Mouse (Mus musculus) spleen, adult 2 months (tissue): Measurements from ENCODE around the gene Iqgap2. TPM values are rescaled to one million over a fixed set of nuclear protein-coding genes. Genes with fewer than 3 reads are reported as not detected.

Source experiments
- DNase-seq, 2 experiments: peaks; one replicate each; pipeline versions ENCODE4 v3.0.0 to v3.0.0-alpha.2; 2012 to 2021; ENCODE audit warnings: low spot score in 2 of 2, low read depth in 1 of 2
- H3K27ac ChIP-seq: fragments of 200-500 bp; 2 replicates; pipeline ENCODE4 v1.5.1; 2012; ENCODE audit warnings: low read length, inconsistent platforms; ENCODE audit not compliant: insufficient read depth
- H3K27me3 ChIP-seq: fragments of 200-500 bp; 2 replicates; pipeline ENCODE4 v1.6.1; 2012; ENCODE audit warnings: mild to moderate bottlenecking, moderate library complexity, low read length, inconsistent platforms; ENCODE audit not compliant: control insufficient read depth, insufficient read depth
- H3K36me3 ChIP-seq: fragments of 200-500 bp; 2 replicates; pipeline ENCODE4 v1.6.1; 2012; ENCODE audit warnings: mild to moderate bottlenecking, low read length, inconsistent platforms; ENCODE audit not compliant: control insufficient read depth, insufficient read depth
- H3K4me1 ChIP-seq: fragments of 200-500 bp; 2 replicates; pipeline ENCODE4 v1.6.1; 2011; ENCODE audit warnings: inconsistent platforms; ENCODE audit not compliant: control insufficient read depth, insufficient read depth, insufficient read length
- H3K4me3 ChIP-seq: fragments of 200-500 bp; 2 replicates; pipeline ENCODE4 v1.5.1; 2011; ENCODE audit warnings: mild to moderate bottlenecking, inconsistent platforms; ENCODE audit not compliant: insufficient read depth, insufficient read length; ENCODE audit errors: extremely low read depth
- CTCF ChIP-seq: fragments of 200-500 bp; IDR thresholded peaks from 2 replicates; pipeline ENCODE4 v1.5.1; 2011; ENCODE audit warnings: mild to moderate bottlenecking, inconsistent platforms; ENCODE audit not compliant: insufficient read depth, insufficient read length, insufficient replicate concordance; ENCODE audit errors: extremely low read depth
- POLR2A ChIP-seq: fragments of 200-500 bp; IDR thresholded peaks from 2 replicates; pipeline ENCODE4 v1.6.1; 2011; ENCODE audit warnings: low read depth, low read length, inconsistent platforms
- WGBS: fragments of 180-500 bp; shearing (Covaris S2); methylation state at CpG from one replicate; pipeline ENCODE4 v1.1.7; 2018; 5-methylcytosine and 5-hydroxymethylcytosine counted together
- polyA plus RNA-seq: library from polyadenylated mRNA; depleted of rRNA; stranded (reverse); fragments of >200 nt; gene quantifications from 2 replicates; pipeline ENCODE4 v1.2.3, GENCODE M21; 2012

Gene Iqgap2
- polyA plus RNA-seq, 1 experiment = 2.1 TPM

- H3K36me3 ChIP-seq = no peaks in the 10 kb centered on the region
- no peaks in the 10 kb centered on the region for H3K27me3 ChIP-seq
- DNase-seq = no peak
- TF ChIP-seq POLR2A (no peak), CTCF (no peak)
- 0 out of 2 replicates have a peak, but pooled peaks cover 2% of the 10 kb centered on the region for H3K4me1 ChIP-seq
- WGBS = 83% methylated on average over 3 of the region's 3 CpGs
- no peak overlapping the region for H3K4me3 ChIP-seq
- H3K27ac ChIP-seq = no peak overlapping the region
Measured at GRCm38 (mm10) chr13:95844950-95845349, 46.8 kb downstream of the Iqgap2 start.

- 0 out of 2 replicates have a peak, but pooled peaks cover 2% of the 10 kb centered on the region for H3K4me1 ChIP-seq
- no peak overlapping the region for H3K27ac ChIP-seq
- H3K36me3 ChIP-seq = no peaks in the 10 kb centered on the region
- WGBS = 95% methylated on average over 10 of the region's 10 CpGs
- H3K27me3 ChIP-seq = no peaks in the 10 kb centered on the region
- TF ChIP-seq CTCF = no peak
- TF ChIP-seq POLR2A = no peak
- DNase-seq = no peak
- H3K4me3 ChIP-seq = no peak overlapping the region
Measured at GRCm38 (mm10) chr13:95843411-95844026, 48.2 kb downstream of the Iqgap2 start.

- no peak for DNase-seq
- Histone ChIP-seq H3K27me3 (no peaks in the 10 kb centered on the region), H3K27ac (no peak overlapping the region), H3K4me1 (0 out of 2 replicates have a peak, but pooled peaks cover 2% of the 10 kb centered on the region), H3K36me3 (no peaks in the 10 kb centered on the region), H3K4me3 (no peak overlapping the region)
- no peak for TF ChIP-seq CTCF
- no peak for TF ChIP-seq POLR2A
- 87% methylated on average over 7 of the region's 7 CpGs for WGBS
Measured at GRCm38 (mm10) chr13:95842803-95843202, 48.9 kb downstream of the Iqgap2 start.

GRCm38 (mm10) chr13:95841946-95842345 lies 49.8 kb downstream of the Iqgap2 start:
- 0 out of 2 replicates have a peak, but pooled peaks cover 2% of the 10 kb centered on the region for H3K4me1 ChIP-seq
- no peak overlapping the region for H3K27ac ChIP-seq
- WGBS = 91% methylated on average over 1 of the region's 1 CpGs
- DNase-seq = no peak
- no peaks in the 10 kb centered on the region for H3K27me3 ChIP-seq
- TF ChIP-seq POLR2A (no peak), CTCF (no peak)
- no peaks in the 10 kb centered on the region for H3K36me3 ChIP-seq
- no peak overlapping the region for H3K4me3 ChIP-seq

- Histone ChIP-seq H3K27me3 (no peaks in the 10 kb centered on the region), H3K4me1 (0 out of 2 replicates have a peak, but pooled peaks cover 2% of the 10 kb centered on the region), H3K4me3 (no peak overlapping the region), H3K36me3 (no peaks in the 10 kb centered on the region), H3K27ac (no peak overlapping the region)
- DNase-seq = no peak
- TF ChIP-seq POLR2A = no peak
- no peak for TF ChIP-seq CTCF
- 89% methylated on average over 3 of the region's 3 CpGs for WGBS
Measured at GRCm38 (mm10) chr13:95836944-95837343, 54.8 kb downstream of the Iqgap2 start.

- H3K4me1 ChIP-seq = no peaks in the 10 kb centered on the region
- 91% methylated on average over 6 of the region's 6 CpGs for WGBS
- DNase-seq = no peak
- H3K27me3 ChIP-seq = no peaks in the 10 kb centered on the region
- H3K4me3 ChIP-seq = no peak overlapping the region
- H3K27ac ChIP-seq = no peak overlapping the region
- H3K36me3 ChIP-seq = no peaks in the 10 kb centered on the region
- TF ChIP-seq CTCF (no peak), POLR2A (no peak)
Measured at GRCm38 (mm10) chr13:95833473-95833872, 58.2 kb downstream of the Iqgap2 start.

GRCm38 (mm10) chr13:95832712-95833111 lies 59.0 kb downstream of the Iqgap2 start:
- DNase-seq = no peak
- WGBS = 85% methylated on average over 3 of the region's 3 CpGs
- Histone ChIP-seq H3K36me3 (no peaks in the 10 kb centered on the region), H3K27me3 (no peaks in the 10 kb centered on the region), H3K4me1 (no peaks in the 10 kb centered on the region), H3K27ac (no peak overlapping the region), H3K4me3 (no peak overlapping the region)
- TF ChIP-seq CTCF = no peak
- TF ChIP-seq POLR2A = no peak
